ENCODE assay signal across 9 mouse cellular contexts in genomic region chr5:139388195-139388570, GRCm38 (mm10). TPM values are rescaled to one million over a fixed set of nuclear protein-coding genes. Genes with fewer than 3 reads are reported as not detected.
A peak's percentile ranks its signal among the peaks of the same experiment; 100 is the strongest.
DNase-seq lines count a peak whose midpoint lies in the region; ATAC-seq and TF ChIP-seq lines count a peak whose summit lies in the region.
"Had no signal": no experiment of that assay in that cellular context is flagged by ENCODE, and none has a peak within 500 bp of the region (broad histone marks: within the 10 kb centered on the region; RNA-seq: fewer than 3 reads in every experiment).

No protein-coding gene starts in this region.

- WGBS in kidney, postnatal 0 days = 38% methylated on average over 4 of the region's 4 CpGs
- 76% methylated on average over 4 of the region's 4 CpGs for WGBS in midbrain, embryonic 16.5 days

- peak overlapping the region; percentile 35; the same call in 1 of the 2 replicates for H3K9ac ChIP-seq in kidney, postnatal 0 days (ENCODE audit: low read depth, low read length)
- no peak overlapping the region for H3K9ac ChIP-seq in midbrain, embryonic 16.5 days (ENCODE audit: low read depth, low read length)

- peak; percentile 98 for DNase-seq in heart, adult 11 months
- no peak for DNase-seq in heart, postnatal 25 days (ENCODE audit: low spot score)
- peak; percentile 80 for DNase-seq in heart, adult 8-10 months (ENCODE audit: low spot score)
- DNase-seq in kidney, postnatal 0 days (ENCODE audit: low spot score) = peak; percentile 68
- no peak for DNase-seq in thymus, postnatal 14 days
- DNase-seq in spleen, postnatal 36 days (ENCODE audit: low spot score in 2 of 2) = no peak

- no peak overlapping the region for H3K4me3 ChIP-seq in kidney, postnatal 0 days (replicated peaks; ENCODE audit: low read depth, low read length)
- no peak overlapping the region for H3K4me3 ChIP-seq in midbrain, embryonic 16.5 days (ENCODE audit: low read depth, low read length)
- H3K4me3 ChIP-seq: myocyte had no signal

- H3K9me3 ChIP-seq in kidney, postnatal 0 days (replicated peaks; ENCODE audit: low read length) = no peaks in the 10 kb centered on the region
- no peaks in the 10 kb centered on the region for H3K9me3 ChIP-seq in midbrain, embryonic 16.5 days (replicated peaks; ENCODE audit: control insufficient read depth, low read length, poor library complexity, severe bottlenecking)

- H3K27ac ChIP-seq in kidney, postnatal 0 days = peak overlapping the region; percentile 65
- peak overlapping the region; percentile 58; the same call in 1 of the 2 replicates for H3K27ac ChIP-seq in midbrain, embryonic 16.5 days (ENCODE audit: low read length)

- 0 out of 2 replicates have a peak, but pooled peaks cover 2% of the 10 kb centered on the region for H3K36me3 ChIP-seq in kidney, postnatal 0 days (ENCODE audit: insufficient read depth, low read length)
- H3K36me3 ChIP-seq in midbrain, embryonic 16.5 days (ENCODE audit: control insufficient read depth, insufficient read depth, low read length) = no peaks in the 10 kb centered on the region

- no peaks in the 10 kb centered on the region for H3K27me3 ChIP-seq in kidney, postnatal 0 days (ENCODE audit: insufficient read depth, low read length)
- H3K27me3 ChIP-seq in midbrain, embryonic 16.5 days (ENCODE audit: control insufficient read depth, insufficient read depth, low read depth, low read length) = no peaks in the 10 kb centered on the region

- peaks cover 43% of the 10 kb centered on the region for H3K4me1 ChIP-seq in kidney, postnatal 0 days (replicated peaks; ENCODE audit: insufficient read depth, low read length)
- peaks cover 4% of the 10 kb centered on the region; the same call in 1 of the 2 replicates for H3K4me1 ChIP-seq in midbrain, embryonic 16.5 days (ENCODE audit: control insufficient read depth, insufficient read depth, low read length)

- no peak for TF ChIP-seq CTCF in kidney, postnatal 0 days (IDR thresholded peaks at IDR 0.05; ENCODE audit: low read depth)

- ATAC-seq in kidney, postnatal 0 days (replicated peaks; ENCODE audit: low FRiP score, low read depth) = no peak
- no peak for ATAC-seq in midbrain, embryonic 16.5 days
- no peak for ATAC-seq in erythroid progenitor cell, adult 5-6 weeks (replicated peaks; ENCODE audit: low FRiP score, poor library complexity, severe bottlenecking)

- intact Hi-C loops in heart, postnatal 25 days (cut with DNase I) = no loop called here

- no peak overlapping the region for H3K4me2 ChIP-seq in kidney, postnatal 0 days (ENCODE audit: low read length)
- H3K4me2 ChIP-seq in midbrain, embryonic 16.5 days (ENCODE audit: low read length) = no peak overlapping the region

RNA-seq across cellular contexts. Expression of gene Gpr146, which starts 10.7 kb away (rescaled TPM):
- 10 to 100 TPM; 35.3 to 58.5 TPM for total RNA-seq in heart, postnatal 25 days (2021)
- total RNA-seq in heart, adult 8-10 months (2022) = 10 to 100 TPM; 43.1 to 55.6 (median 47.0) TPM
- polyA plus RNA-seq in kidney, postnatal 0 days (2015; fragmentation: Nextera tagmentation; extraction: Ambion mirVana) = 7.6 and 7.8 TPM in 2 replicates
- 2.5 and 2.9 TPM in 2 replicates for polyA plus RNA-seq in midbrain, embryonic 16.5 days (2015; fragmentation: Nextera tagmentation; extraction: Ambion mirVana)
- 34.0 and 38.9 TPM in 2 replicates for total RNA-seq in erythroid progenitor cell, adult 5-6 weeks (2015; ENCODE audit: low replicate concordance)
- 37.8 and 43.8 TPM in 2 replicates for total RNA-seq in erythroid progenitor cell, adult 5-6 weeks (2017; ENCODE audit: low replicate concordance)

RNA-seq across cellular contexts. Expression of gene C130050O18Rik, which starts 16.9 kb away (rescaled TPM):
- total RNA-seq in heart, postnatal 25 days (2021) = under 1 TPM; 0.70 to 0.78 TPM
- total RNA-seq in heart, adult 8-10 months (2022) = 1 to 10 TPM in 1 of 4 experiments, under 1 TPM in 3; 0.49 to 1.2 (median 0.72) TPM
- polyA plus RNA-seq in kidney, postnatal 0 days (2015; fragmentation: Nextera tagmentation; extraction: Ambion mirVana) = 1.2 and 1.5 TPM in 2 replicates
- polyA plus RNA-seq in midbrain, embryonic 16.5 days (2015; fragmentation: Nextera tagmentation; extraction: Ambion mirVana) = 0.14 and 0.39 TPM in 2 replicates
- total RNA-seq in erythroid progenitor cell, adult 5-6 weeks (2015; ENCODE audit: low replicate concordance) = 2.9 TPM in 1 of 2 replicates, not detected in the other
- total RNA-seq in erythroid progenitor cell, adult 5-6 weeks (2017; ENCODE audit: low replicate concordance) = 0.26 TPM in 1 of 2 replicates, not detected in the other

RNA-seq across cellular contexts. Expression of gene Gper1, which starts 34.8 kb away (rescaled TPM):
- 1 to 10 TPM; 1.3 to 2.1 TPM for total RNA-seq in heart, postnatal 25 days (2021)
- 1 to 10 TPM; 1.1 to 1.6 (median 1.3) TPM for total RNA-seq in heart, adult 8-10 months (2022)
- polyA plus RNA-seq in kidney, postnatal 0 days (2015; fragmentation: Nextera tagmentation; extraction: Ambion mirVana) = 11.3 and 11.9 TPM in 2 replicates
- polyA plus RNA-seq in midbrain, embryonic 16.5 days (2015; fragmentation: Nextera tagmentation; extraction: Ambion mirVana) = 9.4 TPM in 2 replicates
- total RNA-seq in erythroid progenitor cell, adult 5-6 weeks (2015; ENCODE audit: low replicate concordance) = not detected in 2 replicates
- total RNA-seq in erythroid progenitor cell, adult 5-6 weeks (2017; ENCODE audit: low replicate concordance) = not detected in 2 replicates

RNA-seq across cellular contexts. Expression of gene Cyp2w1, which starts 35.8 kb away (rescaled TPM):
- not detected for total RNA-seq in heart, postnatal 25 days (2021)
- not detected for total RNA-seq in heart, adult 8-10 months (2022)
- not detected in 2 replicates for polyA plus RNA-seq in kidney, postnatal 0 days (2015; fragmentation: Nextera tagmentation; extraction: Ambion mirVana)
- not detected in 2 replicates for polyA plus RNA-seq in midbrain, embryonic 16.5 days (2015; fragmentation: Nextera tagmentation; extraction: Ambion mirVana)
- total RNA-seq in erythroid progenitor cell, adult 5-6 weeks (2015; ENCODE audit: low replicate concordance) = not detected in 2 replicates
- total RNA-seq in erythroid progenitor cell, adult 5-6 weeks (2017; ENCODE audit: low replicate concordance) = not detected in 2 replicates
- polyA plus RNA-seq: myocyte had no signal

RNA-seq across cellular contexts. Expression of gene Cox19, which starts 37.0 kb away (rescaled TPM):
- 10 to 100 TPM; 82.2 to 91.1 TPM for total RNA-seq in heart, postnatal 25 days (2021)
- total RNA-seq in heart, adult 8-10 months (2022) = 100 to 1,000 TPM in 3 of 4 experiments, 10 to 100 TPM in 1; 96.9 to 114 (median 106) TPM
- polyA plus RNA-seq in kidney, postnatal 0 days (2015; fragmentation: Nextera tagmentation; extraction: Ambion mirVana) = 116 TPM in 2 replicates
- 102 and 105 TPM in 2 replicates for polyA plus RNA-seq in midbrain, embryonic 16.5 days (2015; fragmentation: Nextera tagmentation; extraction: Ambion mirVana)
- total RNA-seq in erythroid progenitor cell, adult 5-6 weeks (2015; ENCODE audit: low replicate concordance) = 8.8 and 11.9 TPM in 2 replicates
- total RNA-seq in erythroid progenitor cell, adult 5-6 weeks (2017; ENCODE audit: low replicate concordance) = 5.3 and 29.0 TPM in 2 replicates

Comparison
In these comparisons a context has a peak if more than half of its experiments do, and no peak if none do; other contexts are left out.
1. DNase-seq: peak in heart, adult 11 months (single experiment), heart, adult 8-10 months (single experiment) and kidney, postnatal 0 days (single experiment); none in heart, postnatal 25 days (single experiment), thymus, postnatal 14 days (single experiment) and spleen, postnatal 36 days (0 of 2).